Mouse (Mus musculus): ENCODE data around the gene Nkx2-5. TPM values are rescaled to one million over a fixed set of nuclear protein-coding genes. Genes with fewer than 3 reads are reported as not detected.
A peak's percentile ranks its signal among the peaks of the same experiment; 100 is the strongest.

Nkx2-5 gene
- polyA plus RNA-seq, 1 experiment = not detected

DNA sequence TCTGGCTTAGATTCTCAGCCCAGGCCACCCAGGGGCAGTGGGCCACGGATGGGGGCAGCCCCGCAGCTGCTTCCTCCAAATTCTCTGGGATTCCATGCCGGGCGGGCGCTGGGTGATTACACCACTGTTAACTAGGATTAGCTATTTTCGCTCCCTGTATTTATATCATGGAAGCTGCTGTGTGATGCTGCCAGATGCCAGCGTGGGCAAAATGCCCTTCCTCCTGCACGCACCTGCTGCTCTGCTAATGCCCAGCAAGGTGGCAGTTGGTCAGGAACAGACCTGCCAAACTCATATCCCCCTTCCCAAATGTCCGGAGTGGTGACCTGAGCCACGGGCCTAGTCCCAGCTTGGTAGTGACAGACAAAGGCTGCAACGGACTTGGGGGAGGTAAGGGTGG lies 29.7 kb upstream of the Nkx2-5 start:
- DNase-seq (ENCODE audit: low read depth) = peak; percentile 6
- TF ChIP-seq POLR2A (IDR thresholded peaks at IDR 0.05; ENCODE audit: borderline replicate concordance, extremely low read depth, insufficient read depth, insufficient read length, poor library complexity, severe bottlenecking) (no peak), CTCF (IDR thresholded peaks at IDR 0.05; ENCODE audit: borderline replicate concordance, extremely low read depth, insufficient read depth, insufficient read length) (no peak)

- no peak for DNase-seq (ENCODE audit: low read depth)
- TF ChIP-seq CTCF (IDR thresholded peaks at IDR 0.05; ENCODE audit: borderline replicate concordance, extremely low read depth, insufficient read depth, insufficient read length) = no peak
- TF ChIP-seq POLR2A (IDR thresholded peaks at IDR 0.05; ENCODE audit: borderline replicate concordance, extremely low read depth, insufficient read depth, insufficient read length, poor library complexity, severe bottlenecking) = no peak
Observed at GRCm38 (mm10) chr17:26873502-26873901, 28.7 kb upstream of the Nkx2-5 start.

DNA sequence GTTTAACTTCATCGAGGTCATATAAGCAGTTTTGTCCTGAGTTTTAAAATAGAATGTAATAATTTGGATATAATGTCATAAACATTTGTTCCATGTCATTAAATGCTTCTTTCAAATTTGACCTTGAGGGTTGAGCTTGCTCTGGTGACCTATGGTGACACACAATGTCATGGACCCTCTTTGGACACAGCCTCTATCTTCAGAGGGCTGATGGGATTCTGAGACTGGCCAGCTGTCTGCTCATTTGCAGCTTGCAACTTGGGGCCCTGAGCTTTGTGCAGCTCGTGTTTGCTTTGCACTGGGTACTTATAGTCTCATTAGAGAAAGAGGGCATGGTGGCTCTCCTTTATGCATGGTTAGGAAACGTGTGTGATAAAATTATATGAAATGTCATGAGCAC lies 28.1 kb upstream of the Nkx2-5 start:
- no peak for DNase-seq (ENCODE audit: low read depth)
- no peak for TF ChIP-seq POLR2A (IDR thresholded peaks at IDR 0.05; ENCODE audit: borderline replicate concordance, extremely low read depth, insufficient read depth, insufficient read length, poor library complexity, severe bottlenecking)
- TF ChIP-seq CTCF (IDR thresholded peaks at IDR 0.05; ENCODE audit: borderline replicate concordance, extremely low read depth, insufficient read depth, insufficient read length) = no peak

- no peak for DNase-seq (ENCODE audit: low read depth)
- no peak for TF ChIP-seq CTCF (IDR thresholded peaks at IDR 0.05; ENCODE audit: borderline replicate concordance, extremely low read depth, insufficient read depth, insufficient read length)
- no peak for TF ChIP-seq POLR2A (IDR thresholded peaks at IDR 0.05; ENCODE audit: borderline replicate concordance, extremely low read depth, insufficient read depth, insufficient read length, poor library complexity, severe bottlenecking)
Observed at GRCm38 (mm10) chr17:26868756-26869155, 23.9 kb upstream of the Nkx2-5 start.

GRCm38 (mm10) chr17:26865156-26865555 lies 20.3 kb upstream of the Nkx2-5 start:
- no peak for DNase-seq (ENCODE audit: low read depth)
- TF ChIP-seq CTCF (IDR thresholded peaks at IDR 0.05; ENCODE audit: borderline replicate concordance, extremely low read depth, insufficient read depth, insufficient read length) = no peak
- TF ChIP-seq POLR2A (IDR thresholded peaks at IDR 0.05; ENCODE audit: borderline replicate concordance, extremely low read depth, insufficient read depth, insufficient read length, poor library complexity, severe bottlenecking) = no peak

DNA sequence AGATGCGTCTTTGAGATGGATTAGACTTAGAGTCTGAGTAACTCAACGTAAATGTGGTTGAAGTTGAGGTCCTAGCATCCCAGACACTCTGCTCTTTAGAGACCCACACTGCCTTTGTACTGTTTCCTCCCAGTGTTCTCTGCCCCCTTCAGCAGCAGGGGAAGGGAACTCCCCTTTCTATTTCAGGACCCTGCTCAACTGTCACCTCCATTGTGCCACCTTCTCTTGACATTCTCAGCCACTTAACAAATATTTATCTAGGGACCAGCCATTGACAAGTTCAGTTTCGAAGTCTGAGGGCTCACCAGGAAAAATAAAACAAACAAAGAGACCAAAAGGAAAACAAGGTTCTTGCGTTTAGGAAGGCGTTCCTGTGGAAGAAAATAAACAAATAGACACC lies 19.5 kb upstream of the Nkx2-5 start:
- TF ChIP-seq POLR2A (IDR thresholded peaks at IDR 0.05; ENCODE audit: borderline replicate concordance, extremely low read depth, insufficient read depth, insufficient read length, poor library complexity, severe bottlenecking) (no peak), CTCF (IDR thresholded peaks at IDR 0.05; ENCODE audit: borderline replicate concordance, extremely low read depth, insufficient read depth, insufficient read length) (no peak)
- no peak for DNase-seq (ENCODE audit: low read depth)

- no peak for TF ChIP-seq CTCF (IDR thresholded peaks at IDR 0.05; ENCODE audit: borderline replicate concordance, extremely low read depth, insufficient read depth, insufficient read length)
- TF ChIP-seq POLR2A (IDR thresholded peaks at IDR 0.05; ENCODE audit: borderline replicate concordance, extremely low read depth, insufficient read depth, insufficient read length, poor library complexity, severe bottlenecking) = no peak
- no peak for DNase-seq (ENCODE audit: low read depth)
Observed at GRCm38 (mm10) chr17:26861793-26862192, 17.0 kb upstream of the Nkx2-5 start.

DNA sequence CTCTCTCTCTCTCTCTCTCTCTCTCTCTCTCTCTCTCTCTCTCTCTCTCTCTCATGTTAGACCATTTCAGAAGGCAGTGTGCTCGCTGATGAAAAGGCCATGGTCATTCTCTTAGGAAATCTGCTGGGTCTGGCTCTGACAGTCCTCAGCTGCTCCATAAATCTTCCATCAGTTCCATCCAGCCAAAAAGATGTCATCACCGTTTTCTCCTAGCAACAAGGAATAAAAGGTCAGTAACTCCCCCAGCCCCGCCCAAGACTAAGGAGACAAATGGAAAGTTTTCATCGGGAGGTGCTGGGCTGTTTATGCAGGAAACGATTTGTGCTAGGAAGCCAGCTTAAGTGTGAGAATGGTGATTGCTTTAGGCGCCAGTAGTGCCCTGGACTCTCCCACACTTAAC lies 16.6 kb upstream of the Nkx2-5 start:
- TF ChIP-seq POLR2A (IDR thresholded peaks at IDR 0.05; ENCODE audit: borderline replicate concordance, extremely low read depth, insufficient read depth, insufficient read length, poor library complexity, severe bottlenecking) (no peak), CTCF (IDR thresholded peaks at IDR 0.05; ENCODE audit: borderline replicate concordance, extremely low read depth, insufficient read depth, insufficient read length) (no peak)
- DNase-seq (ENCODE audit: low read depth) = no peak

- TF ChIP-seq CTCF (IDR thresholded peaks at IDR 0.05; ENCODE audit: borderline replicate concordance, extremely low read depth, insufficient read depth, insufficient read length) = no peak
- no peak for TF ChIP-seq POLR2A (IDR thresholded peaks at IDR 0.05; ENCODE audit: borderline replicate concordance, extremely low read depth, insufficient read depth, insufficient read length, poor library complexity, severe bottlenecking)
- no peak for DNase-seq (ENCODE audit: low read depth)
Observed at GRCm38 (mm10) chr17:26860906-26861305, 16.1 kb upstream of the Nkx2-5 start.

DNA sequence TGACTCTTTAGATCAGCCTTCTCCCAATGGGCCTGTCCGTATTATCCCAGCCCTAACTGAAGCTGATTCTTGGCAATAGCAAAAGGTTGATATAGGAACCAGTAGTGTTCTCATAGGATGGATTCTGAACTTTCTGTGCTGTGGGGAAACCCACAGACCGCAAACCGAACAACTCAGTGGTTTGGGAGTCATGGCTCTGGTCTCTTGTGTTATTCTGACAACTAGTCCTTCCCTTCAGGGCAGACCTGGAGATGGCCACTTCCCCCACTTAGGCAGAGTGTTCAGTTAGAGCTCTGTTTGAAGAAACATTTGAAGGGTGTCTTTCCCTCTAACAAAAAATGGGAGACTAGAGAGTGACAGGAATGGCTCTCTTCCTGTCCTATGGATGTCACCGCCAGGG lies 7.5 kb upstream of the Nkx2-5 start:
- no peak for DNase-seq (ENCODE audit: low read depth)
- TF ChIP-seq POLR2A (IDR thresholded peaks at IDR 0.05; ENCODE audit: borderline replicate concordance, extremely low read depth, insufficient read depth, insufficient read length, poor library complexity, severe bottlenecking) = no peak
- no peak for TF ChIP-seq CTCF (IDR thresholded peaks at IDR 0.05; ENCODE audit: borderline replicate concordance, extremely low read depth, insufficient read depth, insufficient read length)

GRCm38 (mm10) chr17:26851136-26851460 lies 6.3 kb upstream of the Nkx2-5 start:
- TF ChIP-seq POLR2A (IDR thresholded peaks at IDR 0.05; ENCODE audit: borderline replicate concordance, extremely low read depth, insufficient read depth, insufficient read length, poor library complexity, severe bottlenecking) (no peak), CTCF (IDR thresholded peaks at IDR 0.05; ENCODE audit: borderline replicate concordance, extremely low read depth, insufficient read depth, insufficient read length) (no peak)
- DNase-seq (ENCODE audit: low read depth) = no peak

- TF ChIP-seq CTCF (IDR thresholded peaks at IDR 0.05; ENCODE audit: borderline replicate concordance, extremely low read depth, insufficient read depth, insufficient read length) (no peak), POLR2A (IDR thresholded peaks at IDR 0.05; ENCODE audit: borderline replicate concordance, extremely low read depth, insufficient read depth, insufficient read length, poor library complexity, severe bottlenecking) (no peak)
- no peak for DNase-seq (ENCODE audit: low read depth)
Observed at GRCm38 (mm10) chr17:26850358-26851135, 5.7 kb upstream of the Nkx2-5 start.
